ENCODE assay signal across 8 mouse cellular contexts in the genomic region with DNA sequence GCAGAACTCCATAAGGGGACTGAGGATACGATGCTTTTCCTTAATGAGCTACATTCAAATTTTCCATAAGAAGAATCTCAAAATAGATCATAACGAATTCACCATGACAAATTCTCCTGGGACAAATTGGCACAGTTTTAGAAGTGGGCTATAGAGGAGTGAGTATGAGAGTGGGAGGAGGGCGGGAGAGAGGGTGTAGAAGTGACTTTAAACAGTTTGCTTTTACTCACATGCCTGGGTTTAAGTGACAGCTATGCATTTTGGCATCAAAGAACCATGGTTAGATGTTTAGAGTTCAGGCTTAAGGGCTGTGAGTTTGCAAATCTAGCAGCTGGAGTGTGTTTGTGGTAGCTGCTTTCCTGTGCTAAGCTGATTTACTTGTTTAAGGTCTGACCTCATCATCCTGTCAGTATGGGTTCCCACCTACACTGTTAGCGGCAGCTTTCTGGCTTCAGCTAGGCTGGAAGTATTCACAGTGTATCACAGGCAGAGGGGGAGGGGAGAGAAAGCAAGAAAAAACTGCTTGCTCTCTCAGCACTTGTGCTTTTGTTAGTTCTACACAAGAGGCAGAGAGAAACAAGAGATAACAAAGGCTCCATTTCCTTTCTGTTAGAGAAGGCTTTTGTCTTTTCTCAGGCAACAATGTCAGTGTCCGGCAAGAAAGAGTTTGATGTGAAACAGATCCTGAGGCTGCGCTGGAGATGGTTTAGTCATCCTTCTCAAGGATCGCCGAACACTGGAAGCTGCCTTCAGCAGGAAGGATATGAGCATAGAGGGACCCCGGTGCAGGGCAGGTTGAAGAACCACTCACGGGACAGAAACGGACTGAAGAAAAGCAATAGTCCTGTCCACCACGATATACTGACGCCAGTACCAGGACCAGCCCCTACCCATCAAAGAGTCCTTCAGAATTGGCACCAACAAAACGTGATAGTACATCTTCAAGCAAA. TPM values are rescaled to one million over a fixed set of nuclear protein-coding genes. Genes with fewer than 3 reads are reported as not detected.
DNase-seq lines count a peak whose midpoint lies in the region; ATAC-seq and TF ChIP-seq lines count a peak whose summit lies in the region.

A gene (plus strand): TSS at position 552 of the 950 bp plus-strand sequence.

- H3K9ac ChIP-seq in intestine, embryonic 14.5 days (ENCODE audit: low read length), result no peak within 1 kb of the TSS
- peak within 1 kb of the TSS; percentile 37; the same call in 1 of the 2 replicates for H3K9ac ChIP-seq in midbrain, embryonic 15.5 days

- DNase-seq in thymus, adult 2 months, result no peak
- DNase-seq in thymus, postnatal 36 days, result no peak
- peak; percentile 7 for DNase-seq in frontal cortex, postnatal 14 days (ENCODE audit: low spot score in 2 of 2)
- peak; percentile 52 for DNase-seq in intestine, embryonic 14.5 days (ENCODE audit: low spot score)
- peak; percentile 7 to 17 for DNase-seq in left cerebral cortex, postnatal 10 days (ENCODE audit: extremely low spot score in 1 of 2, low spot score in 2 of 2)
- no peak for DNase-seq in ovary, postnatal 10 days (ENCODE audit: low spot score)
- DNase-seq in urinary bladder, postnatal 25 days (ENCODE audit: low spot score), result no peak

- H3K4me2 ChIP-seq in intestine, embryonic 14.5 days (ENCODE audit: low read length), result peak within 1 kb of the TSS; percentile 36
- peak within 1 kb of the TSS; percentile 48 for H3K4me2 ChIP-seq in midbrain, embryonic 15.5 days

- H3K9me3 ChIP-seq in intestine, embryonic 14.5 days (ENCODE audit: control insufficient read depth, low read length), result no peaks in the 10 kb centered on the region
- H3K9me3 ChIP-seq in midbrain, embryonic 15.5 days, result no peaks in the 10 kb centered on the region

- TF ChIP-seq CTCF in thymus, adult 2 months (IDR thresholded peaks at IDR 0.05; ENCODE audit: borderline replicate concordance, control insufficient read depth, extremely low read depth, insufficient read depth, low read length, poor library complexity), result no peak

- no peaks in the 10 kb centered on the region for H3K36me3 ChIP-seq in thymus, adult 2 months (ENCODE audit: control insufficient read depth, insufficient read depth, low read length)
- no peaks in the 10 kb centered on the region for H3K36me3 ChIP-seq in intestine, embryonic 14.5 days (ENCODE audit: control insufficient read depth, insufficient read depth, low read length)
- no peaks in the 10 kb centered on the region for H3K36me3 ChIP-seq in midbrain, embryonic 15.5 days (replicated peaks)

- intact Hi-C loops in left cerebral cortex, postnatal 10 days (cut with DNase I), result no loop called here

- WGBS in thymus, adult 2 months, result 12% methylated on average over 14 of the region's 14 CpGs
- WGBS in intestine, embryonic 14.5 days, result 32% methylated on average over 14 of the region's 14 CpGs
- WGBS in midbrain, embryonic 15.5 days, result 31% methylated on average over 14 of the region's 14 CpGs

- peak within 1 kb of the TSS; percentile 31; the same call in 1 of the 2 replicates for H3K27ac ChIP-seq in thymus, adult 2 months (ENCODE audit: control insufficient read depth, insufficient read depth, low read length)
- H3K27ac ChIP-seq in intestine, embryonic 14.5 days (ENCODE audit: low read depth), result peak within 1 kb of the TSS; percentile 51
- 0 out of 2 replicates have a peak within 1 kb of the TSS, but pooled peaks have one; percentile 32 for H3K27ac ChIP-seq in midbrain, embryonic 15.5 days

- no peaks in the 10 kb centered on the region for H3K4me1 ChIP-seq in thymus, adult 2 months (replicated peaks; ENCODE audit: control insufficient read depth, insufficient read depth, low read length)
- no peaks in the 10 kb centered on the region for H3K4me1 ChIP-seq in intestine, embryonic 14.5 days (replicated peaks; ENCODE audit: control insufficient read depth, insufficient read depth, low read length)
- H3K4me1 ChIP-seq in midbrain, embryonic 15.5 days, result no peaks in the 10 kb centered on the region

- no peak for ATAC-seq in intestine, embryonic 14.5 days (replicated peaks; ENCODE audit: low FRiP score, low TSS enrichment, low read depth)
- peak; percentile 94 for ATAC-seq in midbrain, embryonic 15.5 days (replicated peaks)

- no peak for TF ChIP-seq POLR2A in thymus, adult 2 months (IDR thresholded peaks at IDR 0.05; ENCODE audit: control insufficient read depth, extremely low read depth, insufficient read depth, low read length, poor library complexity)

- no peaks in the 10 kb centered on the region for H3K27me3 ChIP-seq in thymus, adult 2 months (ENCODE audit: control insufficient read depth, insufficient read depth, low read length)
- no peaks in the 10 kb centered on the region for H3K27me3 ChIP-seq in intestine, embryonic 14.5 days (replicated peaks; ENCODE audit: control insufficient read depth, insufficient read depth, low read length)
- no peaks in the 10 kb centered on the region for H3K27me3 ChIP-seq in midbrain, embryonic 15.5 days (replicated peaks)

- peak within 1 kb of the TSS; percentile 37 for H3K4me3 ChIP-seq in thymus, adult 2 months (ENCODE audit: control insufficient read depth, insufficient read depth, low read length)
- 0 out of 2 replicates have a peak within 1 kb of the TSS, but pooled peaks have one; percentile 15 for H3K4me3 ChIP-seq in intestine, embryonic 14.5 days (ENCODE audit: low read depth, low read length)
- H3K4me3 ChIP-seq in midbrain, embryonic 15.5 days, result peak within 1 kb of the TSS; percentile 36

RNA-seq across cellular contexts. Expression of the gene that starts here (rescaled TPM):
- polyA plus RNA-seq in thymus, adult 2 months (2012; rRNA removed), result 0.20 and 0.42 TPM in 2 replicates
- polyA plus RNA-seq in intestine, embryonic 14.5 days (2014; fragmentation: Nextera tagmentation; extraction: Ambion mirVana), result 12.4 and 13.5 TPM in 2 replicates
- total RNA-seq in left cerebral cortex, postnatal 10 days (2021), result 10 to 100 TPM; 10.1 to 11.0 TPM
- 7.4 and 8.2 TPM in 2 replicates for polyA plus RNA-seq in midbrain, embryonic 15.5 days (2015; fragmentation: Nextera tagmentation; extraction: Ambion mirVana)

Comparison
In these comparisons a context has a peak if more than half of its experiments do, and no peak if none do; other contexts are left out.
1. DNase-seq: peak in frontal cortex, postnatal 14 days (2 of 2), intestine, embryonic 14.5 days (single experiment) and left cerebral cortex, postnatal 10 days (2 of 2); none in thymus, adult 2 months (single experiment), thymus, postnatal 36 days (0 of 2), ovary, postnatal 10 days (single experiment) and urinary bladder, postnatal 25 days (single experiment).
2. Peak in every context shown above with its lines, with median percentiles within 50 percentile points of each other: H3K27ac ChIP-seq and H3K4me3 ChIP-seq.